Mouse (Mus musculus) liver, embryonic 12.5 days (tissue): ENCODE measurements around the gene Adamtsl3. TPM values are rescaled to one million over a fixed set of nuclear protein-coding genes. Genes with fewer than 3 reads are reported as not detected.

Experiments used
- ATAC-seq: fragments of 200-750 bp; cut with Nextera tagmentation; 2 replicates; pipeline ENCODE4 v1.8.0; 2017; ENCODE audit warnings: moderate number of reproducible peaks, mild to moderate bottlenecking, moderate library complexity
- H3K27ac ChIP-seq: fragments of 300-500 bp; sonication (generic); 2 replicates; pipeline ENCODE4 v1.5.1; 2016; ENCODE audit warnings: mild to moderate bottlenecking
- H3K27me3 ChIP-seq: fragments of 300-500 bp; sonication (generic); replicated peaks from 2 replicates; pipeline ENCODE4 v1.6.1; 2016; ENCODE audit warnings: mild to moderate bottlenecking, moderate library complexity
- H3K36me3 ChIP-seq: fragments of 300-500 bp; sonication (generic); 2 replicates; pipeline ENCODE4 v1.6.1; 2016; ENCODE audit warnings: mild to moderate bottlenecking, moderate library complexity
- H3K4me1 ChIP-seq: fragments of 300-500 bp; sonication (generic); 2 replicates; pipeline ENCODE4 v1.6.1; 2016
- H3K4me2 ChIP-seq: fragments of 300-500 bp; sonication (generic); 2 replicates; pipeline ENCODE4 v1.6.1; 2016; ENCODE audit warnings: mild to moderate bottlenecking, moderate library complexity
- H3K4me3 ChIP-seq: fragments of 300-500 bp; sonication (generic); 2 replicates; pipeline ENCODE4 v1.5.1; 2016; ENCODE audit warnings: mild to moderate bottlenecking, moderate library complexity
- H3K9ac ChIP-seq: fragments of 300-500 bp; sonication (generic); 2 replicates; pipeline ENCODE4 v1.6.1; 2016; ENCODE audit warnings: mild to moderate bottlenecking, moderate library complexity
- H3K9me3 ChIP-seq: fragments of 300-500 bp; sonication (generic); replicated peaks from 2 replicates; pipeline ENCODE4 v1.6.1; 2016; ENCODE audit warnings: mild to moderate bottlenecking, moderate library complexity
- WGBS: fragments of 180-500 bp; shearing (Covaris S2); methylation state at CpG from one replicate; pipeline ENCODE4 v1.1.7; 2016; ENCODE audit not compliant: insufficient replicate concordance; 5-methylcytosine and 5-hydroxymethylcytosine counted together
- polyA plus RNA-seq: library from polyadenylated mRNA; unstranded; fragments of >200 nt; fragmentation: Nextera tagmentation; extraction: Ambion mirVana; gene quantifications from 2 replicates; pipeline ENCODE4 v1.2.1, GENCODE M21; 2016

Gene Adamtsl3
- polyA plus RNA-seq, 1 experiment from 2014 or later: 0.25 TPM

GRCm38 (mm10) chr7:82485344-82485954 lies 150.0 kb downstream of the Adamtsl3 start:
- no peak overlapping the region for H3K9ac ChIP-seq
- no peaks in the 10 kb centered on the region for H3K4me1 ChIP-seq
- no peak overlapping the region for H3K4me3 ChIP-seq
- no peaks in the 10 kb centered on the region for H3K27me3 ChIP-seq
- ATAC-seq: no peak
- WGBS: 49% methylated on average over 7 of the region's 7 CpGs
- H3K27ac ChIP-seq: no peak overlapping the region
- no peaks in the 10 kb centered on the region for H3K9me3 ChIP-seq
- no peaks in the 10 kb centered on the region for H3K36me3 ChIP-seq
- no peak overlapping the region for H3K4me2 ChIP-seq

- Histone ChIP-seq H3K9ac (no peak overlapping the region), H3K27ac (no peak overlapping the region), H3K4me2 (no peak overlapping the region), H3K9me3 (no peaks in the 10 kb centered on the region), H3K27me3 (no peaks in the 10 kb centered on the region), H3K4me1 (no peaks in the 10 kb centered on the region), H3K4me3 (no peak overlapping the region), H3K36me3 (no peaks in the 10 kb centered on the region)
- no peak for ATAC-seq
- WGBS: 53% methylated on average over 1 of the region's 1 CpGs
These were observed 155.5 kb downstream of the Adamtsl3 start for GRCm38 (mm10) chr7:82491018-82491417.

DNA sequence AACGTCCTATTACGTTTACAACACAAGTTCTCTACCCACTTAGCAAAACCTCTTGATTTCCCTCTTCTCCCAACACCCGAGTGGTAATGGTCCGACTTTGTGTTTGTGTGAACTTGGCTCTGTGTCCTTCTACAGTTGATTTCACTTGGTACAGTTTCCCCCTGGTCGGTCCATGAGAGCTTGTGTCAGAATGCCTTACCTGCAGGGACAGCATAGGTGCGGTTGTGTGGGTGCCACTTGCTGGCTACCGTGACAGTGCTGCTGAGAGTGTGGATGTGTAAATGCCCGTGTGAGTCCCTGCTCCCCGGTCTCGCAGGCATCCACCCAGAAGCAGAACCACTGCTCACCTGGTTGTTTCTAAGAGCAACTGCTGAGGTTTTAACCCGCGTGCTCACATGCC lies 157.4 kb downstream of the Adamtsl3 start:
- Histone ChIP-seq H3K4me3 (no peak overlapping the region), H3K27me3 (no peaks in the 10 kb centered on the region), H3K36me3 (no peaks in the 10 kb centered on the region), H3K27ac (no peak overlapping the region), H3K9ac (no peak overlapping the region), H3K4me2 (no peak overlapping the region), H3K9me3 (no peaks in the 10 kb centered on the region), H3K4me1 (no peaks in the 10 kb centered on the region)
- no peak for ATAC-seq
- 71% methylated on average over 12 of the region's 12 CpGs for WGBS

DNA sequence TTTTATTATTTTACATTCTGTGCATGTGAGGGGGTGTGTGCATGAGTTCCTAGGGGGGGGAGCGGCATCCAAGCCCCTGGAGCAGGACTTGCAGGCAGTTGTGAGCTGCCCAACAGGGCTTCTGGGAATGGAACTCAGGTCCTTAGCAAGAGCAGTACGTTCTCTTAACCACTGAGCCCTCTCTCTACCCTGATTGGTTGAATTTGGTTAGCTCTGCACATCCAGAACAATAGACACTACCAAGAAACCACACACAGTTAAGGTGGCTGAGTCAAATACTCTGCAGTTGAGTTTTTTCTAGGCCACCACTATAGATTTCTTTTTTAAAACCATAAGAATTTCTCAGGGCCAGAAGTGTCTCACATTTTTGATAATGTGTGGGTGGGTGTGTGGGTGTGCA lies 158.7 kb downstream of the Adamtsl3 start:
- no peaks in the 10 kb centered on the region for H3K9me3 ChIP-seq
- no peaks in the 10 kb centered on the region for H3K27me3 ChIP-seq
- H3K4me1 ChIP-seq: no peaks in the 10 kb centered on the region
- H3K9ac ChIP-seq: no peak overlapping the region
- no peaks in the 10 kb centered on the region for H3K36me3 ChIP-seq
- ATAC-seq: no peak
- H3K4me3 ChIP-seq: no peak overlapping the region
- 45% methylated on average over 2 of the region's 2 CpGs for WGBS
- no peak overlapping the region for H3K27ac ChIP-seq
- no peak overlapping the region for H3K4me2 ChIP-seq

GRCm38 (mm10) chr7:82497064-82497463 lies 161.6 kb downstream of the Adamtsl3 start:
- Histone ChIP-seq H3K4me3 (no peak overlapping the region), H3K27me3 (no peaks in the 10 kb centered on the region), H3K9me3 (no peaks in the 10 kb centered on the region), H3K4me2 (no peak overlapping the region), H3K36me3 (no peaks in the 10 kb centered on the region), H3K27ac (no peak overlapping the region), H3K9ac (no peak overlapping the region), H3K4me1 (no peaks in the 10 kb centered on the region)
- ATAC-seq: no peak
- WGBS: 61% methylated on average over 4 of the region's 4 CpGs

- 64% methylated on average over 6 of the region's 6 CpGs for WGBS
- H3K4me2 ChIP-seq: no peak overlapping the region
- H3K4me3 ChIP-seq: no peak overlapping the region
- H3K27ac ChIP-seq: no peak overlapping the region
- no peaks in the 10 kb centered on the region for H3K9me3 ChIP-seq
- no peaks in the 10 kb centered on the region for H3K27me3 ChIP-seq
- H3K36me3 ChIP-seq: no peaks in the 10 kb centered on the region
- no peak overlapping the region for H3K9ac ChIP-seq
- H3K4me1 ChIP-seq: no peaks in the 10 kb centered on the region
- no peak for ATAC-seq
These were observed 165.8 kb downstream of the Adamtsl3 start for GRCm38 (mm10) chr7:82501306-82501705.

GRCm38 (mm10) chr7:82502511-82502910 lies 167.0 kb downstream of the Adamtsl3 start:
- no peak for ATAC-seq
- WGBS: 61% methylated on average over 5 of the region's 5 CpGs

DNA sequence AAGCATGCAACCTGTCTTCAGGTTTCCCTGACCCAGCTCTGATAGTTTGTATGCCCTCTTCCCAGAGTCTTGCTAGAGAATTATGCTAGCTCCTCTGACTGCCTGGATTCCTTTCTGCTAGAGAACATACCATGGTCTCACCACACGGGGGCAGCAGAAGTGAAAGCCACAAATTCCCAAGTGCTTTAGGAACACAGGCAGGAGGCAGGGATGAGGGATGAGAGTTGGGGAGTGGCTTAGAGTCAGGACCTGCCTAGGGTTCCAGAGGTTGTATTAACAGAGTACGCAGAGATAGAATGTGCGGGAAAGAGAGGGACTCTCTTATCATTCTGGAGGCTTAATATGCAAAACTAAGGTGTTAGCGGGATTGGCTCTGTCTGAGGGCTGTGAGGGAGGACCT lies 168.6 kb downstream of the Adamtsl3 start:
- 24% methylated on average over 4 of the region's 4 CpGs for WGBS

More at GRCm38 (mm10) chr7:82502511-82502910, 167.0 kb downstream of the Adamtsl3 start:
- H3K27ac ChIP-seq: no peak overlapping the region
- no peaks in the 10 kb centered on the region for H3K27me3 ChIP-seq
- H3K9me3 ChIP-seq: no peaks in the 10 kb centered on the region
- H3K36me3 ChIP-seq: no peaks in the 10 kb centered on the region
- no peak overlapping the region for H3K4me3 ChIP-seq
- no peak overlapping the region for H3K9ac ChIP-seq
- H3K4me1 ChIP-seq: no peaks in the 10 kb centered on the region
- H3K4me2 ChIP-seq: no peak overlapping the region

DNA sequence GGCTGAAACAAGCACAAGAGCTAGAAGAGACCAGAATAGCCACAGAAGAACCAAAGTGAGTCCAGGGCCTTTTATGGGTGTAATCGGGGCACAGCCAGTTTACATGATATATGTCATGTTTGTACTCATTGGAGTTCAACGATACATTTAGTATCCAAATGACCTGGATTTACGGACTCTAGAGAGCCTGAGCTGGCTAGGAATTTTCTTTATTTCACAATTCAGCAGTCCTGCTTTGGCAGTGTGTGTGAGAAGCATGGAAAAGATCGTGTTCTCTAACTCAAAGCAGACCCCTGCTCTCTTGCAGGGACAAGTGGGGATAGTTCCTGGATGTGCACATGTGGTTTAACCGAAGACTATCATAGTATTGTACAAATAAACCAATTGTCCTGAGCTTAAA lies 195.1 kb downstream of the Adamtsl3 start:
- no peaks in the 10 kb centered on the region for H3K36me3 ChIP-seq
- H3K27ac ChIP-seq: no peak overlapping the region
- H3K27me3 ChIP-seq: no peaks in the 10 kb centered on the region
- no peak overlapping the region for H3K4me3 ChIP-seq
- no peak overlapping the region for H3K4me2 ChIP-seq
- H3K9me3 ChIP-seq: no peaks in the 10 kb centered on the region
- no peak for ATAC-seq
- WGBS: 65% methylated on average over 5 of the region's 5 CpGs
- H3K4me1 ChIP-seq: no peaks in the 10 kb centered on the region
- H3K9ac ChIP-seq: no peak overlapping the region

More for the DNA sequence above, 168.6 kb downstream of the Adamtsl3 start:
- no peak for ATAC-seq
- no peaks in the 10 kb centered on the region for H3K9me3 ChIP-seq
- H3K4me3 ChIP-seq: no peak overlapping the region
- no peak overlapping the region for H3K27ac ChIP-seq
- H3K27me3 ChIP-seq: no peaks in the 10 kb centered on the region
- H3K9ac ChIP-seq: no peak overlapping the region
- H3K4me1 ChIP-seq: no peaks in the 10 kb centered on the region
- H3K36me3 ChIP-seq: no peaks in the 10 kb centered on the region
- H3K4me2 ChIP-seq: no peak overlapping the region

- Histone ChIP-seq H3K27me3 (no peaks in the 10 kb centered on the region), H3K4me1 (no peaks in the 10 kb centered on the region), H3K4me2 (no peak overlapping the region), H3K36me3 (no peaks in the 10 kb centered on the region), H3K27ac (no peak overlapping the region), H3K4me3 (no peak overlapping the region), H3K9me3 (no peaks in the 10 kb centered on the region), H3K9ac (no peak overlapping the region)
- 69% methylated on average over 7 of the region's 7 CpGs for WGBS
- no peak for ATAC-seq
These were observed 195.9 kb downstream of the Adamtsl3 start for GRCm38 (mm10) chr7:82531376-82531775.

- H3K9me3 ChIP-seq: no peaks in the 10 kb centered on the region
- 43% methylated on average over 4 of the region's 4 CpGs for WGBS
- ATAC-seq: no peak
- no peak overlapping the region for H3K27ac ChIP-seq
- no peak overlapping the region for H3K9ac ChIP-seq
- H3K4me1 ChIP-seq: no peaks in the 10 kb centered on the region
- no peaks in the 10 kb centered on the region for H3K27me3 ChIP-seq
- no peak overlapping the region for H3K4me3 ChIP-seq
- H3K36me3 ChIP-seq: no peaks in the 10 kb centered on the region
- H3K4me2 ChIP-seq: no peak overlapping the region
These were observed 197.7 kb downstream of the Adamtsl3 start for GRCm38 (mm10) chr7:82533188-82533587.

- no peak overlapping the region for H3K27ac ChIP-seq
- H3K27me3 ChIP-seq: no peaks in the 10 kb centered on the region
- no peak overlapping the region for H3K4me2 ChIP-seq
- H3K36me3 ChIP-seq: no peaks in the 10 kb centered on the region
- ATAC-seq: no peak
- H3K4me3 ChIP-seq: no peak overlapping the region
- no peak overlapping the region for H3K9ac ChIP-seq
- WGBS: 65% methylated on average over 12 of the region's 12 CpGs
- no peaks in the 10 kb centered on the region for H3K9me3 ChIP-seq
- no peaks in the 10 kb centered on the region for H3K4me1 ChIP-seq
These were observed 198.4 kb downstream of the Adamtsl3 start for GRCm38 (mm10) chr7:82533747-82534504.
